8 mouse cellular contexts compared by ENCODE assay signal in the genomic region with DNA sequence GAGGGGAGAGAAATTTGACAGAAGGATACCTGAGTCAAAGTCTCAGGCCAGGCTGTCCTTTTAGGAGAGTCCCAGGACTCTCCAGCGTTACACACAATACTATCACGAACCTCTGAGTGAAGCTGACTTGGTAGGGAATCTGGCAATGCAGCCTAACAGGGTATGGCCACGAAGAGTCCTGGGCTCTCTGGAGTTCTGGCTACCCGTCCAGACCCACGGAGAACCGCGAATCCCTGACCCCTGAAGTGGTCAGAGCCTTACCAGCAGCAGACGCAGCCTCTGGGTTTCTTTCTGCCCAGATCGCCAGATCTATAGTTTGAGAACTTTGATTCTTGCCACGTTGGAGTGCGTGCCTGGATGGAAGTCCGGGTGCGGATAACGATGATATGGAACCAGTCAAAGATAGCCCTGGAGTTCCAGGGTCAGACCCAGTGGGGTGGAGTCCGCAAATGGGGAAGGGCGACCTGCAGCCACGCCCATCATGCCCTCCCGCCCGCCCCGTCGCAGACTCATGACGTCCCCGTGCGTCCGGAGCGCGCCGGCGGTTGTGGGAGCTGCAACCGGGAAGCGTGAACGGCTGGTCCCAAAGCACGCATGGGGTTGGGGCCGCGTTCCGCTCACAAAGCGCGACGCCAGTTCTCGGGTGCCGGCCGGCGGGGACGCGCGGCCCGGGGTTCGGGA. TPM values are rescaled to one million over a fixed set of nuclear protein-coding genes. Genes with fewer than 3 reads are reported as not detected.
DNase-seq lines count a peak whose midpoint lies in the region; ATAC-seq lines count a peak whose summit lies in the region.

A gene (minus strand): TSS at position 511 of the 681 bp plus-strand sequence.
A gene (plus strand): TSS at position 514 of the 681 bp plus-strand sequence.

- peak; percentile 87 to 88 for DNase-seq in adrenal gland, adult 18-20 months (ENCODE audit: low spot score in 2 of 2)
- DNase-seq in embryo, embryonic 11 days, result peak; percentile 93
- DNase-seq in gastrocnemius, postnatal 25 days, result peak; percentile 85
- DNase-seq in left cerebral cortex, postnatal 14 days (ENCODE audit: low spot score in 2 of 2), result peak; percentile 61 to 84
- peak; percentile 83 for DNase-seq in right cerebral cortex, postnatal 14 days
- DNase-seq in urinary bladder, postnatal 25 days (ENCODE audit: low spot score), result peak; percentile 82

- ATAC-seq in inflammation-experienced regulatory T-cells, adult 6 months, result peak; percentile 65
- ATAC-seq in megakaryocyte-erythroid progenitor cell, adult 5-6 weeks (replicated peaks; ENCODE audit: low FRiP score, low TSS enrichment, poor library complexity, severe bottlenecking), result peak; percentile 65

- intact Hi-C loops in left cerebral cortex, postnatal 14 days (cut with DNase I), result no loop called here

RNA-seq across cellular contexts. Expression of the first gene that starts in this region (rescaled TPM):
- 10 to 100 TPM; 60.4 to 72.0 TPM for total RNA-seq in adrenal gland, adult 18-20 months (2021)
- total RNA-seq in gastrocnemius, postnatal 25 days (2021), result 10 to 100 TPM; 29.4 to 32.7 TPM
- polyA plus RNA-seq in inflammation-experienced regulatory T-cells, adult 6 months (2017; shearing (Covaris generic)), result 10 to 100 TPM; 32.4 to 57.8 (median 46.5) TPM
- total RNA-seq in left cerebral cortex, postnatal 14 days (2021), result 100 to 1,000 TPM in 1 of 2 experiments, 10 to 100 TPM in 1; 99.8 to 104 TPM
- 21.5 and 31.0 TPM in 2 replicates for total RNA-seq in megakaryocyte-erythroid progenitor cell, adult 5-6 weeks (2014; fragmentation: Nextera tagmentation)
- 10.0 and 10.3 TPM in 2 replicates for total RNA-seq in megakaryocyte-erythroid progenitor cell, adult 5-6 weeks (2017)

RNA-seq across cellular contexts. Expression of the second gene that starts in this region (rescaled TPM):
- 10 to 100 TPM; 14.0 to 14.3 TPM for total RNA-seq in adrenal gland, adult 18-20 months (2021)
- 10 to 100 TPM; 11.3 to 12.0 TPM for total RNA-seq in gastrocnemius, postnatal 25 days (2021)
- 1 to 10 TPM; 4.1 to 8.4 (median 5.4) TPM for polyA plus RNA-seq in inflammation-experienced regulatory T-cells, adult 6 months (2017; shearing (Covaris generic))
- total RNA-seq in left cerebral cortex, postnatal 14 days (2021), result 10 to 100 TPM; 13.4 to 13.9 TPM
- 35.8 and 52.0 TPM in 2 replicates for total RNA-seq in megakaryocyte-erythroid progenitor cell, adult 5-6 weeks (2014; fragmentation: Nextera tagmentation)
- 24.8 and 27.5 TPM in 2 replicates for total RNA-seq in megakaryocyte-erythroid progenitor cell, adult 5-6 weeks (2017)

Comparison
In these comparisons a context has a peak if more than half of its experiments do, and no peak if none do; other contexts are left out.
1. Peak in every context shown above with its lines: DNase-seq and ATAC-seq.